ENCODE assay signal across 21 mouse cellular contexts in genomic region chr8:64806558-64806957, GRCm38 (mm10). TPM values are rescaled to one million over a fixed set of nuclear protein-coding genes. Genes with fewer than 3 reads are reported as not detected.
DNase-seq lines count a peak whose midpoint lies in the region; ATAC-seq and TF ChIP-seq lines count a peak whose summit lies in the region.
"Had no signal": no experiment of that assay in that cellular context is flagged by ENCODE, and none has a peak within 500 bp of the region (broad histone marks: within the 10 kb centered on the region; RNA-seq: fewer than 3 reads in every experiment).

No protein-coding gene starts in this region.

- H3K4me3 ChIP-seq in heart, embryonic 10.5 days = no peak overlapping the region
- H3K4me3 ChIP-seq in midbrain, embryonic 11.5 days (ENCODE audit: low read depth, low read length) = no peak overlapping the region
- no peak overlapping the region for H3K4me3 ChIP-seq in midbrain, embryonic 10.5 days
- H3K4me3 ChIP-seq in cortical plate, adult 2 months (ENCODE audit: insufficient read depth, low read length) = no peak overlapping the region
- no peak overlapping the region for H3K4me3 ChIP-seq in hindbrain, postnatal 0 days (ENCODE audit: low read length)
- H3K4me3 ChIP-seq: embryonic facial prominence, embryonic 10.5 days; gastrocnemius, adult 2 months; heart, embryonic 15.5 days; hindbrain, embryonic 13.5 days; intestine, embryonic 15.5 days had no signal

- no peak for TF ChIP-seq POLR2A in cortical plate, adult 2 months (IDR thresholded peaks at IDR 0.05; ENCODE audit: extremely low read depth, insufficient read depth, low read length)

- ATAC-seq in midbrain, embryonic 11.5 days (ENCODE audit: low FRiP score) = no peak
- no peak for ATAC-seq in hindbrain, postnatal 0 days
- no peak for ATAC-seq in erythroblast, adult 5-6 weeks (replicated peaks; ENCODE audit: low FRiP score, poor library complexity, severe bottlenecking)
- ATAC-seq: forebrain, embryonic 16.5 days; intestine, embryonic 15.5 days had no signal

- peaks cover 12% of the 10 kb centered on the region for H3K36me3 ChIP-seq in heart, embryonic 10.5 days
- H3K36me3 ChIP-seq in midbrain, embryonic 11.5 days (ENCODE audit: control insufficient read depth, insufficient read depth, low read length) = 0 out of 2 replicates have a peak, but pooled peaks cover 3% of the 10 kb centered on the region
- H3K36me3 ChIP-seq in midbrain, embryonic 10.5 days = peaks cover 17% of the 10 kb centered on the region
- H3K36me3 ChIP-seq in hindbrain, postnatal 0 days (ENCODE audit: insufficient read depth, low read length) = no peaks in the 10 kb centered on the region; the same call in 1 of the 2 replicates
- H3K36me3 ChIP-seq: intestine, embryonic 15.5 days had no signal

- DNase-seq in heart, embryonic 10.5 days (ENCODE audit: low spot score) = peak; percentile 47
- no peak for DNase-seq in heart, adult 8-10 months (ENCODE audit: low spot score)
- peak; percentile 17 for DNase-seq in midbrain, embryonic 11.5 days (ENCODE audit: low spot score, missing footprints)
- no peak for DNase-seq in midbrain, embryonic 10.5 days (ENCODE audit: low spot score)
- no peak for DNase-seq in hindbrain, postnatal 0 days (ENCODE audit: low spot score)
- DNase-seq in urinary bladder, postnatal 4 days (ENCODE audit: low spot score in 2 of 2) = no peak
- DNase-seq: adrenal gland, postnatal 14 days; cerebellum, adult 18-20 months; cerebellum, adult 9-11 months; cerebellum, postnatal 36 days; gastrocnemius, adult 2 months; gastrocnemius, postnatal 25 days; heart, postnatal 14 days had no signal

- WGBS in heart, embryonic 10.5 days = 84% methylated on average over 3 of the region's 3 CpGs
- WGBS in midbrain, embryonic 11.5 days = 89% methylated on average over 3 of the region's 3 CpGs
- 94% methylated on average over 3 of the region's 3 CpGs for WGBS in midbrain, embryonic 10.5 days
- WGBS in hindbrain, postnatal 0 days = 90% methylated on average over 3 of the region's 3 CpGs

- no peak overlapping the region for H3K27ac ChIP-seq in heart, embryonic 10.5 days
- no peak overlapping the region for H3K27ac ChIP-seq in midbrain, embryonic 11.5 days (ENCODE audit: low read depth, low read length)
- H3K27ac ChIP-seq in midbrain, embryonic 10.5 days (replicated peaks) = no peak overlapping the region
- peak overlapping the region; percentile 90 for H3K27ac ChIP-seq in cortical plate, adult 2 months (ENCODE audit: insufficient read depth, low read length)
- no peak overlapping the region for H3K27ac ChIP-seq in hindbrain, postnatal 0 days
- H3K27ac ChIP-seq: embryonic facial prominence, embryonic 10.5 days; gastrocnemius, adult 2 months; heart, embryonic 15.5 days; hindbrain, embryonic 13.5 days; intestine, embryonic 15.5 days had no signal

- H3K4me1 ChIP-seq in heart, embryonic 10.5 days = no peaks in the 10 kb centered on the region
- no peaks in the 10 kb centered on the region for H3K4me1 ChIP-seq in midbrain, embryonic 11.5 days (ENCODE audit: control insufficient read depth, insufficient read depth, low read length)
- no peaks in the 10 kb centered on the region for H3K4me1 ChIP-seq in midbrain, embryonic 10.5 days
- peaks cover 12% of the 10 kb centered on the region for H3K4me1 ChIP-seq in cortical plate, adult 2 months (ENCODE audit: control insufficient read depth, insufficient read depth, low read length)
- H3K4me1 ChIP-seq in hindbrain, postnatal 0 days (ENCODE audit: insufficient read depth, low read length) = no peaks in the 10 kb centered on the region
- H3K4me1 ChIP-seq: embryonic facial prominence, embryonic 10.5 days; heart, embryonic 15.5 days; intestine, embryonic 15.5 days had no signal

- no peak for TF ChIP-seq CTCF in cortical plate, adult 2 months (IDR thresholded peaks at IDR 0.05; ENCODE audit: extremely low read depth, insufficient read depth, low read length)
- no peak for TF ChIP-seq CTCF in hindbrain, postnatal 0 days (IDR thresholded peaks at IDR 0.05; ENCODE audit: low read depth)

- H3K9ac ChIP-seq in midbrain, embryonic 11.5 days (ENCODE audit: low read length) = no peak overlapping the region
- H3K9ac ChIP-seq in hindbrain, postnatal 0 days (replicated peaks; ENCODE audit: low read length) = no peak overlapping the region
- H3K9ac ChIP-seq: heart, embryonic 15.5 days; hindbrain, embryonic 13.5 days; intestine, embryonic 15.5 days had no signal

- H3K27me3 ChIP-seq in heart, embryonic 10.5 days (ENCODE audit: insufficient read depth, poor library complexity, severe bottlenecking) = no peaks in the 10 kb centered on the region
- H3K27me3 ChIP-seq in midbrain, embryonic 11.5 days (ENCODE audit: control insufficient read depth, insufficient read depth, low read length) = no peaks in the 10 kb centered on the region
- no peaks in the 10 kb centered on the region for H3K27me3 ChIP-seq in midbrain, embryonic 10.5 days (ENCODE audit: low read depth, poor library complexity, severe bottlenecking)
- no peaks in the 10 kb centered on the region for H3K27me3 ChIP-seq in hindbrain, postnatal 0 days (ENCODE audit: insufficient read depth, low read length)
- H3K27me3 ChIP-seq: heart, embryonic 15.5 days; hindbrain, embryonic 13.5 days; intestine, embryonic 15.5 days had no signal

- H3K4me2 ChIP-seq in midbrain, embryonic 11.5 days = no peak overlapping the region
- no peak overlapping the region for H3K4me2 ChIP-seq in hindbrain, postnatal 0 days (ENCODE audit: low read depth, low read length)
- H3K4me2 ChIP-seq: heart, embryonic 11.5 days; heart, embryonic 15.5 days; hindbrain, embryonic 13.5 days; intestine, embryonic 15.5 days had no signal

- H3K9me3 ChIP-seq in heart, embryonic 10.5 days = no peaks in the 10 kb centered on the region
- no peaks in the 10 kb centered on the region for H3K9me3 ChIP-seq in midbrain, embryonic 11.5 days (ENCODE audit: control insufficient read depth, low read length)
- no peaks in the 10 kb centered on the region for H3K9me3 ChIP-seq in midbrain, embryonic 10.5 days (replicated peaks)
- no peaks in the 10 kb centered on the region for H3K9me3 ChIP-seq in hindbrain, postnatal 0 days (ENCODE audit: low read length)
- H3K9me3 ChIP-seq: embryonic facial prominence, embryonic 10.5 days; heart, embryonic 15.5 days; hindbrain, embryonic 13.5 days; intestine, embryonic 15.5 days had no signal

RNA-seq across cellular contexts. Expression of gene Klhl2, which starts 43.3 kb away (rescaled TPM):
- polyA plus RNA-seq in heart, embryonic 10.5 days (2016; fragmentation: Nextera tagmentation; extraction: Ambion mirVana) = 10.0 and 11.9 TPM in 2 replicates
- total RNA-seq in heart, adult 8-10 months (2022) = 10 to 100 TPM; 17.2 to 18.3 (median 17.6) TPM
- 18.9 and 19.4 TPM in 2 replicates for polyA plus RNA-seq in midbrain, embryonic 11.5 days (2014; fragmentation: Nextera tagmentation; extraction: Ambion mirVana)
- 9.3 and 11.3 TPM in 2 replicates for polyA plus RNA-seq in midbrain, embryonic 10.5 days (2016; fragmentation: Nextera tagmentation; extraction: Ambion mirVana)
- 133 and 138 TPM in 2 replicates for polyA plus RNA-seq in cortical plate, adult 2 months (2012; rRNA removed)
- 35.0 and 41.0 TPM in 2 replicates for total RNA-seq in hindbrain, postnatal 0 days (2014; rRNA removed)
- 26.3 and 27.4 TPM in 2 replicates for polyA plus RNA-seq in hindbrain, postnatal 0 days (2015; fragmentation: Nextera tagmentation; extraction: Ambion mirVana)
- 4.8 and 5.0 TPM in 2 replicates for total RNA-seq in erythroblast, adult 5-6 weeks (2015; ENCODE audit: low replicate concordance)
- 3.1 and 3.6 TPM in 2 replicates for total RNA-seq in erythroblast, adult 5-6 weeks (2017; ENCODE audit: low replicate concordance)

Comparison
In these comparisons a context has a peak if more than half of its experiments do, and no peak if none do; other contexts are left out.
1. DNase-seq: peak in heart, embryonic 10.5 days (single experiment) and midbrain, embryonic 11.5 days (single experiment); none in heart, adult 8-10 months (single experiment), midbrain, embryonic 10.5 days (single experiment), hindbrain, postnatal 0 days (single experiment) and urinary bladder, postnatal 4 days (0 of 2).